Mouse (Mus musculus) c-Kit-positive CD71-positive TER-119-positive erythroid progenitor cells, embryonic 14.5 days (primary cell): ENCODE data around the gene Spata25.
"Not testable (repeated sequence)": the region's sequence is repeated elsewhere in the genome, so short reads cannot be mapped to it uniquely, and the experiment has no call there.

Experiments used
- DNase-seq: peaks from one replicate; pipeline ENCODE4 v3.0.0-alpha.2; 2013; ENCODE audit warnings: low spot score

The Spata25 gene

DNA sequence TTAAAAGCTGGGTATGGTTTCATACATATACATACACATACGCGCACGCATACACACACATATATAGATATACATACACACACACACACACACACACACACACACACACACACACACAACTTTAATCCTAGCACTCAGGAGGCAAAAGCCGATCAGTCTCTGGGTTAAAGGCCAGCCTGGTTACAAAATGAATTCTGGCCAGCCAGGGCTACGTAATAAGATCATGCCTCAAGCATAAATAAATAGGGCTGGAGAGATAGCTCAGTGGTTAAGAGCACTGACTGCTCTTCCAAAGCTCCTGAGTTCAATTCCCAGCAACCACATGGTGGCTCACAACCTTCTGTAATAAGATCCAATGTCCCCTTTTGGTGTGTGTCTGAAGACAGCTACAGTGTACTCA lies 27.2 kb upstream of the Spata25 start:
- DNase-seq, result not testable (repeated sequence)

DNA sequence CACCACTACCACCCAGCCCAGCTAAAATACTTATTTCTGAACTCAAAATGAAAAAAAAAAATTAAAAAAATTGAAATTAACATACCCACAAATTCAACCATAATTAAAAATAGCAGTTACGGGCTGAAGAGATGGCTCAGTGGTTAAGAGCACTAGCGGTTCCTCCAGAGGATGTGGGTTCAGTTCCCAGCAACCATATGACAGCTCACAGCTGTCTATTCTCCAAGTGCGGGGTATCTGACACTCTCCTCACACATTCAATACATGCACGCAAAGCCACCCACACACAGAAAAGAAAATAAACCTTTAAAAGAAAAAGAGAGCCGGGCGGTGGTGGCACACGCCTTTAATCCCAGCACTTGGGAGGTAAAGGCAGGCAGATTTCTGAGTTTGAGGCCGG lies 21.7 kb upstream of the Spata25 start:
- no peak for DNase-seq

DNA sequence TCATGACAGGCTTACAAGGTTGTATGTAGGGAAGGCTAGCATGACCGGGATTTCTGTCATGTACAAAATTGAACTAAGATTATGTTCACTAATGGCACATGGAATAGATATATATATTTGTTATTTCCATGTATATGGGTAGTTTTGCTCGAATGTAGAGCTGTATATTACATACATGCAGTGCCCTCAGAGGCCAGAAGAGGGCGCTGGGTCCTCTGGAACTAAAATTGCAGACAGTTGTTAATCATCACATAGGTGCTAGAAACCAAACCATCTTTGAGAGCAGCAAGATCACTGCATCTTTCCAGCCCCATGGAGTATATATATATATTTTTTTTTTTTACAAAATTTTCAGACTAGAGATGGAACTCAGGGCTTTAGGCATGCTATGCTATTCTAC lies 17.4 kb upstream of the Spata25 start:
- DNase-seq, result peak; percentile 23

DNA sequence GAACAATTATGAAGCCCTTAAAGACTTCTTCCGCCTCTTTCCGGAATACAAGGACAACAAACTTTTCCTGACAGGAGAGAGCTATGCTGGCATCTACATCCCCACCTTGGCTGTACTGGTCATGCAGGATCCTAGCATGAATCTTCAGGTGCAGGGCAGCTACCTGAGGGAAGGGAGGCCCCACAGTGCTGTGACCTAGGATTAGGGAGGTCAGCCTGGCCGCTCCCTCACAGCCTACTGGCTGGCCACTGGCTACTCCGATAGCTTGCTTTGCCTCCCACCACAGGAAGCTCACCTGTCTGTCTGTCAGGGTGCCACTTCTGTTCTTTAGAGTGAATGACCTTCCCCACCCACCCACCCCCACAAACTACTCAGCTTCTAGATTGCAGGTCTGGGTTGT lies 6.8 kb upstream of the Spata25 start:
- DNase-seq, result no peak

DNA sequence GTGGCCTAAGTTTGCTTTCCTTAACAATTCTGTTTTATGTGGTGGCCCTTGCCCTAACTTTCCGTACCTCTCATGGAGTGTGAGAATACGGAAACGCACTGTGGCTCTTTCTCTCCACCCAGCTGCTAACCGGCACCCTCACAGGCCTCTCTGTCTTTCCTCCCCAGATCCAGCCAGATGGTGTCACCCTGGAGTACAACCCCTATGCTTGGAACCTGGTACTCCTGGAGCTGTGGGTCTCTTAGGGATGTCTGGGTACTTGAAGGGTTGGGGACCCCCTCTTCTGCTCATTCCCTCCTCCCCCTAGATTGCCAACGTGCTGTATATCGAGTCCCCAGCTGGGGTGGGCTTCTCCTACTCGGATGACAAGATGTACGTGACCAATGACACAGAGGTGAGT lies 6.2 kb upstream of the Spata25 start:
- no peak for DNase-seq

DNA sequence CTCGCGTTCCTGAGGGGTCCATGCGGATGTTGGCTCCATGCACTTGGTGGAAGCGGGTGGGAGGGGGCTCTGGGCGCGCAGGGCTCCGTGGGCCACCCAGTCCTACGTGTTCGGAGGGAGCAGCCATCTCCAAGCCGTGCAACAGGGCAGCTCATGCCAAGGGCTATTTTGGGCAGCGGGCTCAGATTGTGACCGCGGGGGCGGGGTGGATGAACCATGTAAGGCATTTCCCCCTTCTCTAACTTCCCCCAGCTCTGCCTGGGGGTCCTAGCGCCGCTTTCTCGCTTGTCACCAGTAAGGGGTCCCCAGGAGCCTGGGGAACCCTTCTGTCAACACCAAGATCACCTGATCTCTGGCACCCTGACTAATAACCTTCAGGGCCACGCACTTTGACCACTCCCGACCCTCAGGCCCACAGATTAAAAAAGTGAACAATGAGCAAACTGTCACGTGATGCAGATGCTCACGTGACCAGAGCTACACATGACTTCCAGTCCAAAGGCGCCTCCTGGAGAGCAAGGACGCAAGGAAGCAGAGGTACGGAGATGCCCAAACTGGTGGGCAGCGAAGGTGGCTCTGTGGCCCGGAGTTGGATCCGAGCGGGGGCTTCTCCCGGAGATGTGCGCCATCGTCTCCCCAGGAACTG lies 5.1 kb upstream of the Spata25 start, which contains the start of gene Neurl2:
Neurl2 (minus strand) TSS at position 143 of the 646 bp plus-strand sequence.
- peak; percentile 90 for DNase-seq

DNA sequence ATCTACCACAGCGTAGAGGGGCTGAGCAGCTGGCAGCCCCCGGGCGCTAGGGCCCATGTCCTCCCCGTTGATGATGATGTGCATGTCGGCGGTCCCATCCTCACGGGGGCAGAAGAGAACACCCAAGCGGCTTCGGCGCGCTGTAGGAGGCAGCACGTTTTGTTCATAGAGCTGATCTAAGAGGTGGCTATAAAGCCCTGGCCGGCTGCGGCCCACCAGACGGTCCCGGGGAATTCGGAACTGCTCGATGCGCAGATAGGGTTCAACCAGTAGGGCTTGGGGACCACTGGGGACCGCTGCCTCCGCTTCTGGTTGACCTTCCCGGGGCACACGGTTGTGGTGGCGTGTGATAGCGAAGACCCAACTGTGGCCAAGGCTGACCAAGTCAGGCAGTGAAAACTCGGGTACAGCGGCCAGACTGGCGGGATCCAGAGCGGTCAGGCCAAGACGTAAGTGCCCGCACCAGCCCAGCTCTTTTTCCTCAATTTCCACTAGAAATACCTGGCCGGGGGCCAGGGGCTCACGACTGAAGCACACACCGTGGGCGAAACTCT lies 4.5 kb upstream of the Spata25 start, which contains the start of gene Ctsa:
Ctsa (plus strand) TSS at position 126 of the 554 bp plus-strand sequence.
- DNase-seq, result peak; percentile 73

DNA sequence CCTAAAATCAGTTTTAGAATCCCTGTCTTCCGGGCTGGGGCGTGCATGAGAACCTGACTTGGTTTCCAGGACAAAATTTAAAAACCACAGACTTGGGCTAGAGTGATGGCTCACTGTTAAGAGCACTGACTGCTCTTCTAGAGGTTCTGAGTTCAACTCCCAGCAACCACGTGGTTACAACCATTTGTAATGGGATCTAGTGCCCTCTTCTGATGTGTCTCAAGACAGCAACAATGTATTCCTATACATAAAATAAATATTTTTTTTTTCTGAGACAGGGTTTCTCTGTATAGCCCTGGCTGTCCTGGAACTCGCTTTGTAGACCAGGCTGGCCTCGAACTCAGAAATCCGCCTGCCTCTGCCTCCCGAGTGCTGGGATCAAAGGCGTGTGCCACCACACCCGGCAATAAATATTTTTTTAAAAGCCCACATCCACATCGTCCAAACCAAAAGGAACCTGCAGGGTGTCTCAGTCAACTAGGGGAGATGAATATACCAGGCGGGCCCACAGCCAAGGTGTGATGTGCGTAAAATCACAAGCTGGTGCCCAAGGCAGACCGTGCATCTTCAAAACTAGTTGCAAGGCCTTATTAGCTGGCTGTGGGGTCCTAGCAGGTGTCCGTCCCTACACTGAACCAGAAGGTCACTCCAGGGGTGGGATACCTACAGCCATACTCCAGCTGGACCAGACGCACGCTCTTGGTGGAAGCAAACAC lies 3.9 kb upstream of the Spata25 start:
- DNase-seq, result no peak

DNA sequence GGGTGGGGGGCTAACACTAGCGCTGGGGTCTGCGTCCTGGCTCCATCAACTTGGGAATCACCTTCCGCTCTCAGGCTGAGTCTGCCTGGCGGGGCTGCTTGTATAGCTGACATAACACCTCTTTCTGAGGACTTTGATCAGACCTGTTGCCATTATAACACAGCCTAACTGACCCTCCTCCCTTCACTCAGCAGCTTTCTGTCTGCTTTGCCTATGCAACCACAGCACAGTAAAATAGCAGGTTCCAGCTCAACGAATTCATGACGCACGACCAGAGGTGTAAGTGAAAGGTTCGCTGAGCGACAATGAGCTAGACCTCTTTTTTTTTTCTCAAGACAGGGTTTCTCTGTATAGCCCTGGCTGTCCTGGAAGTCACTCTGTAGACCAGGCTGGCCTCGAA lies 2.7 kb upstream of the Spata25 start:
- DNase-seq, result no peak

DNA sequence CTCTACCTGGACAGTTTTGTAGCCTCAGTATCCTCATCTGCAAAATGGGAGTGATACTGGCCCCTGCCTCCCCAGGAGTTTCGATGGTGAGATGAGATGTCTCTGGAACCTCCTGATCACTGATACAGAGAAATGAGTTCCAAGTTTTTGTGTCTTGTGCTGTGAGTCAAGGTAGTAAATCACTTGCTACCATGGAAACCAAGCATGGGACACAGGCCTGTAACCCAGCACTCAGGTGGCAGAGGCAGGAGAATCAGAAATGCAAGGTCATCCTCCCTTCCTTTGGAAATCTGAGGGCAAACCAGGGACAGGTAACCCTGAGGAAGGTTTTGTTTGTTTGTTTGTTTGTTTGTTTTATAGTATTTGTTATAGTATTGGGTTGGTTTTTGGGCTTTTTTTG lies 753 bp upstream of the Spata25 start:
- no peak for DNase-seq

DNA sequence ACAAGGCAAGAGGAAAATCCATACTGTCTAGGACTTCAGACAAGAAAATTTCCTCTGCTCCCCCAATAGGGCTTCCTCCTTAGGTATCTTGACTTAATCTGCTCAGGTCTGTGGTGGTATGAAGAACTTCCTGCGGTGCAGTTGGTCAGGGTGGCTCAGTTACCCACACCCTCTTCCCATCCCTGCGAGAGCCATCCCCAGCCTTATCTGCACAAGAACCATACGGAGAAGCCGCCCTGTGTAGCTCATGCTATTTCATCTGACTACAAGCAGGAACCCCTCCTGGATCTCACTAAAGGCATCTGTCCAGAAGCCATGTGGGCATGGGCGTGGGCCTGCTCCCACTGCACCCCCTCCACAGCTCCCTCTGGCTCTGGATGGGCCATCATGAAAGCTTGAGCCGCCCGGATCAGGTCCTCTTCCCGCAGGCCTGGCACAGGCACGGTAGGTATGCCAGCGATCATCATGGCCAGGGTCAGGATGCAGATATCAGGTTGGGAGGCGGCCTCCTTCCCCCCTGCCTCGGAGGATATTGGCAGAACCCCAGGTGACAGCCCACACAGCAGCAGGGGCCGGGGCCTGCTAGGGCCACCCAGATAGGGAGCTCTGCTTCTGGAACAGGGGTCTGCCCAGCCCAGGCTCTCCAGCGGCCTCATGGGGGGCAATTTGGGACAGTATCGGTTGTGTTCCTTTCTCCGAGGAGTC lies 1.0 kb downstream of the Spata25 start:
- no peak for DNase-seq

DNA sequence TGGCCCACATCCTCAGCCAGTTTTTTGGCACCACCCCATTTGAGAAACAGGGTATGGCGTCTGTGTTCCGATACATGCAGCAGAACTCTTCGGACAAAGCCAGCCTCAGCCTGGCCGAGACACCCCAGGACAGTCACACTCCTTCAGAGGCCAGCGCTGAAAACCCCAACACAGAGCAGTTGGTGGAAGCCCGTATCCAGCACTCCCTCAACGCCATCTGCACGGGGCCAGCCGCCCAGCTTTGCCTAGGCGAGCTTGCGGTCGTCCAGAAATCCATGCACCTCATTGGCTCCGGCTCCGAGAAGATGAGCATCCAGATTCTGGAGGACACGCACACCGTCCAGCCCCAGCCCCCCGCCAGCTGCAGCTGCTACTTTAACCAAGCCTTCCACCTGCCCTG lies 2.8 kb downstream of the Spata25 start:
- no peak for DNase-seq

DNA sequence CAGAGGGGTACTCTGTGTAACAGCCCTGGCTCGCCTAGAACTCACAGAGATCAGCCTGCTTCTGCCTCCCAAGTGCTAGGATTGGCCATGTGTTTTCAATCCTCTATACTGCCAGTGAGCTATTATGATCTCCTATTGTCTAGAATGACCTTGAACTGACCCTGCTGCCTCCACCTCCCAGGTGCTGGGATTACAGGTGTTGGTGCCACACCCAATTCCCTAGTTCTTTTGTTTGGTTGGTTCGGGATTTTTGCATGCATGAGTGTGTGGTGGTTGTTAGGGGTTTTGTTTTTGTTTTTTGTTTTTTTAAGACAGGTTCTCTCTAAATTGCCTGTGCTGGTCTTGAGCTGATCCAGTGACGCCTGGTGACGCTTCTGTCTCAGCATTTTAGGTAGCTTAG lies 4.4 kb downstream of the Spata25 start:
- DNase-seq, result no peak

DNA sequence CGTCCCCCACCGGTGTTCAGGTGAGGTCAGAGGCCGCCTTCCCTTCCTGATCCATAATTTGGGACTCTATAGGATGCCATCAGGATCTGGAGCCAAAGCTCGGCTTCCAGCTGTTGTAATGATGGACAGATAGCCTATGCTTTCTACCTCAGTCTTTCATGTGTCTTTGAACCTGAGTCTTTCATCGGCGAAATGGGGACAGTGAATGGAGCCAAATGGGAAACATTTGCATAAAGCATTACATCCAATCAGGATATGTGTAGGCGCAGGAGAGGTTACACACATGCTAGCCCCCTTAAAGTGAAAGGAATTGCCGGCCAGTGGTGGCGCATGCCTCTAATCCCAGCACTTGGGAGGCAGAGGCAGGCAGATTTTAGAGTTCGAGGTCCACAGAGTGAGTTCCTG lies 5.2 kb downstream of the Spata25 start:
- DNase-seq, result peak; percentile 46

DNA sequence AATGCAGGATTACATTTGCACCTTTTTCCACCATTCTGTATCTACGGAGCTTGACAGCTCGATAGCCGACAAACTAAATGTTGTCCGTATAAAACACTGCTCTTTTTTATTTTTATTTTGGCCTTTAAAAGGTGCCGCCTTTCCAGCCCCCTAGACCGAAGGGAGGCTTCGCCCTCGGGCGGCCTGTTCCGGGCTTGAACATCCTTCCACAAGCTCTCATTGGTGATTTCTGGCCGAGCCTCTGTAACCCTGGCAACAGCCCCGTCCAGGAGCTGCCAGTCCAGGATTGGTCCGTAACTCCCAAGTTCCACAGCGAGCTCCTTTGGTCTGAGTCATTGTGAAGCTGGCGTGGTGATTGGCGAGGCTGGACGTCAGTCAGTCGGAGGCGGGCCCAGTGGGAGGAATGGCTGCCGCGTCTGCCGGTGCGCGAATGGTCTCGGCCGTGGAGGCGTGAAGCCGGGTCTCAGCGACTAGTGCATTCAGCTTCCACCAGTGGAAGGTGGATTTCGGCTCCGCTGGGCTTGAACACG lies 5.6 kb downstream of the Spata25 start, which contains the start of gene Zswim1:
Zswim1 (plus strand) TSS at position 51 of the 530 bp plus-strand sequence.
- peak; percentile 99 for DNase-seq

DNA sequence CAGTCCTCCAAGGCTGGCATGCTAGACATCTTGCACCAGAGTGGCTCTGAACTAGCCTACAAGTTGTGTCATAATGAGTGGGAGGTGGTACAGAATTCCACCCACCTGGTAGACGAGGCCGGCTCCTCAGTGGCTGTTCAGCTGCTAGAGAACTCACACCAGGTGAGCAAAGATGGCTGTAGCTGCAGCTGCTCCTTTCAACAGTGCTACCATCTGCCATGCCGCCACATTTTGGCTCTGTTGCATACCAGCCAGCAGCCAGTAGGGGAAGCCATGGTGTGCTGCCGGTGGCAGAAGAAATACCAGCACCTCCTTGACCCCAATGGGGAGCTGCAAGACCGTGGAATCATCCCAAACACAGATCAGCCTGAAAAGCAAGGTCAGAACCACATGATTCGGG lies 7.3 kb downstream of the Spata25 start:
- no peak for DNase-seq

DNA sequence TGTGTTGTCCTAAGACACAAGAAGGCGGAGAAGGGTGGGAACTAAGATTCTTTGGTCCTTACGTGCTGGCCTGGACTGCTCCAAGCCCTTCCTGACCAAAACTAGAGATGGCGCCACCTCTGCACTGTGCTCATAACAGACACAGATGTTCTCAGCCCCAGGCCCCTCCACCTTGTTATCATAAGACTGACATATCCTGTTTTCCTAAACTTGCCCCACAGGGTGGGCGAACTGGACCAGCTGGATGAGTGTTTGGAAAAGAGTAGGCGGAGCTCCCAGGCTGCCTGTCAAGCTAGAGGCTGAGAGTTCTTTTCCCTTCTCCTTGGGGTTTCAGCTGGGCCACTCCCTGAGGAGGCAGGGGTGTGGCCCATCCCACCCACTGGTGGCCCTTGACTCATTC lies 10.6 kb downstream of the Spata25 start:
- no peak for DNase-seq

DNA sequence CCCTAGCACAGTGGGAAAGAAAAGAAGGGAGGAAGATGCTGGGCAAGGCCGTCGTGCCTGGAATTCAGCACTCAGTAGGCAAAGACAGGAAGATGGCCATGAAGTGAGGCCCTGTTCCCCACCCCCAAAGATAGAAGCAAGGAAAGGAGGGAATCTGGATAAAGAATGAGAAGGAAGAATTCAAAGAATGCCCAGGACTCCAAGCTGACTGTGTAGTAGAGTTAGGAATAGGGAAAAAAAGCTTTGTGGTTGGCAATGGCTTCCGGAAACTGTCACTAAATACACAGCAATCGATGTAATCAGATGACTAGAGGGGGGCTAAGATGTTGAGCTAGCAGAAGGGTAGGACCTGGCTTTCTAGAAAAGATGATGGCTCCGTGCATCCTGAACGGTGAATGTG lies 11.1 kb downstream of the Spata25 start:
- no peak for DNase-seq

DNA sequence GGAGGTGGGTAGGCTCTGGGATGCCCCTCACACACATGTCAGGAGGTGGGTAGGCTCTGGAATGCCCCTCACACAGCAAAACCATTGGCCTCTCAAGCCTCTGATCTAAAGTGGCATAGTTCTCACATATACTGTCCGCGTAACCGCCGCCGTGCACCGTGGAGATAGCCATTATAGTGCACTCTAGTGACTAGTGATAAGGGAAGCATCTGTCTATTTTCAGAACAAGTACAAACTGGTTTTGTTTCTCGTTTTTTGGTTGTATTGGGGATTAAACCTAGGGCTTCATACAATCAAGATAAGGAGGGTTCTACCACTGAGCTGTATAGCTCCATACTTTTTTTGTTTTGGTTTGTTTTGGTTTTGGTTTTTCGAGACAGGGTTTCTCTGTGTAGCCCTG lies 12.5 kb downstream of the Spata25 start:
- DNase-seq, result peak; percentile 44

DNA sequence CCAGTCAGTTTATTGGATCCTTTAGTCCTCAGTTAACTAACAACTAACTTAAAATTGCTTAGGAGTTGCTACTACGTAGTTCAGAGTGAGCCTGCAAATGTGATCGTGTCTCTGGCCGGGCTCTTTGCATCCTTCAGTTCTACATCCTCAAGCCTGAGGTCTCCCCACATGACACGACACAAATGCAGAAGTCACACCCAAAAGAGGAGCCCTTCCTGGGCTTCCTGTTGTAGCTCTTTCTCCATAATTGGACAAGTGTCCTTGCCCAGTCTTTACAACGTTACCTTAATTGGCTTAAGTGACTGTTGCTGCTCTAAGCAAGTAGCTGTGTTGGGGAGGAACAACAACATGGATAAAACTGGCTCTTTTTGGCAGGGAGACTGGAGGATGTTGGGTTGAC lies 13.0 kb downstream of the Spata25 start:
- no peak for DNase-seq

DNA sequence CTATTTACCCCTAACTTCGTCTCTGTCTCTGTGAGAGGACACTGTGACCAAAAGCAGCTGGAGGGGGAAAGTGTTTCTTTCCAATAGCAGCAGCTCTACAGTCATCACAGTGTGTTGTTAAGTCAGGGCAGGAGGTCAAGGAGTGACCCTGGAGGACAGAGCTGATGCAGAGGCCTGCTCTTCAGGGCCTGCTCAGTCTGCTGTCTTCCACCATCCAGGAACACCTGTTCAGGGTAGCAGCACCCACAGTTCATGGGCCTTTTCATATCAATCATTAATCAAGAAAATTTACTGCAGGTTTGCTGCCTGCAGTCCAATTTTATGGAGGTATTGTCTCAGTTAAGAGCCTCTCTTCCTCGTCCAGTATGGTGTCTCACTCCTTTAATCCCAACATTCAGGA lies 14.8 kb downstream of the Spata25 start:
- no peak for DNase-seq

DNA sequence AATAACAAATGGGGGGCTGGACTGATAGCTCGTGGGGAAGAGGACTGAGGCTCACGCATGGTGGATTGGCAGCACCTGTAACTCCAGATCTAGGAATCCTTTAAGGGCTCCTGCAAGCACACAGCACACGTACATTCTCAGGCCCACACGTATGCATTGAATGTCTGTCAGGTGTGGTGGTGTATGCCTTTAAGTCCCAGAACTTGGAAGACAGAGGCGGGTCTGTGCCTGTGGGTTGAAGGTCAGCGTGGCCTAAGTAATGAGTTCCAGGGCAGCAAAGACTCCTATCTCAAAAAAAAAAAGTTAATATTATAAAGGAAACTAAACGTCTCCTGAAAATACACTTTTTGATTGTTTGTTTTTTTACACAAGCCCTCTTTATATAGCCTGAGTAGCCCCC lies 21.7 kb downstream of the Spata25 start:
- no peak for DNase-seq

DNA sequence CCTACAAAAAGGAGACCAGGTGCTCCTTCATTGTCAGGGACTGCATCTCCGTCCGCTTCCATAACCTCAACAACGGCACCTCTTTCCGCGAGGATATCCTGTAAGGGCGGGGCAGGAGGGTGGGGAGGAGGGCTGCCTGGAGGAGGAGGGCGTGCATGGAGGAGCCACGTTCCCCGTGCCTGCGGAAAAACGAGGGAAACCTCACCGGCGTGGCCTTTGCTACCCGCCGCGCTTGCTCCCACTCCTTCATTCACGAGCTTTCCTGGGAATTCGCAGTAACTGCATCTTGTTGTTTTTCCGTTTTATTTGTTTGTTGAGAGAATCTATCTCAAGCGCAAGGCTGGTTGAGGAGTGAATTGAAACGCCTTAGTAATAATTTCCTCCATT lies 23.0 kb downstream of the Spata25 start:
- no peak for DNase-seq
